Mouse (Mus musculus) CD4-positive helper T cell, adult 2 months (primary cell): ENCODE data around the gene Serpind1.
A peak's percentile ranks its signal among the peaks of the same experiment; 100 is the strongest.

Experiments used
- DNase-seq: peaks from one replicate; pipeline ENCODE4 v3.0.0-alpha.2; 2012; ENCODE audit warnings: low read depth, missing footprints, low spot score

Serpind1 gene

DNA sequence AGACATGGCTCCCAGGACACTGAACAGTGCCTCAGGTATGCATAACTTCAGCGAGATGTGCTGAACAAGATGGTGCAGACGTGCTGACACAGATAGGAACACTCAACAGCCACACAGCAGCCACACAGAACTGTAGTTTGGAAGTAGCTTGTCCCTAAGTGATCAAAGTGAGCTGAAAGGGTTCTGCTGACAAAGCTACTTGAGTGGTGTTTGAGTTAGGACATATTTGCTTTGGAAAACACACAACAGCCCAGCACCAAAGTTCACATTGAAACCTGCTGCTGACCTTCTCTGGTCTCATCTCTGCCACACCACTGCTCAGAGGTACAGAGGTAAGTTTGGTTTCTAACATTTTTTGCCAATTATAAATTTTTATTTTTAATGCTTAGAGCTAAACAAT lies at the start of gene Serpind1:
Serpind1 (plus strand) TSS at position 256 of the 400 bp plus-strand sequence.
- DNase-seq, result no peak

DNA sequence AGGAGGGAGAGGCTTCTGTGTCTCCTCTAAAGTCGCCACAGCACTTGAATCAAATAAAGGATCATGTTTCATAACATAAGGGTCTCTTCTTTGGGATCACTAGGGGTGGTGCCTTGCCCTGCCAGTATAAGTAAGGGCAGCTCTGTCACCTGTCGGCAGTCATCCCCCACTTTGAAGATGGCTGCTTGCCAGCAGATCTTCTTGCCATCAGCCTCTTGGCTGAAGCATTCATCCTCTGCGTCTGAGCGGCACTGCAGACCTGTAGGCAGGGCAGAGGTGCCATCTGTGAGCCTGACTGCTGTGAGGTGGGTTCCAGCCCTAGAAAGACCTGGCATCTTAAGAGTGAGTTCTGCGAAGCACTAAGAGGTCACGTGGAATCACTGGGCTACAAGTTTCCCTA lies 48.0 kb upstream of the Serpind1 start:
- no peak for DNase-seq

DNA sequence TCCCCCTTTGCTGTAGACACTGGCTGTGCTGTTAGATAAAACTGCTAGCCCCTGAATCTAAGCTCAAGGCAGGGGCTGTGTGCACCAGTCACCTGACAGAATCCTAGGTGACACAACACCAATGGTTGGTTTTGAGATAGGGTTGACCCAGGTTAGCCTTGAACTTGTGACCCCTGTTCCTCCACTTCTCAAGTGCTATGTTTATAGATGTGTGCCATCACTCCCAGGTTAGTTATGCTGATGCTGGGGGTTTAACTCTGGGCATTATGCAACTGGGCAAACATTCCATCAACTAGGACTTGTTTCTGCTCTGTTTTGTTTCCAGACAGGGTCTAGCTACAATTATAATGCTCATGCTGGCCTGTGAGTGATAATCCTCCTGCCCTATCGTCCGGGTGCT lies 44.1 kb upstream of the Serpind1 start:
- DNase-seq, result no peak

DNA sequence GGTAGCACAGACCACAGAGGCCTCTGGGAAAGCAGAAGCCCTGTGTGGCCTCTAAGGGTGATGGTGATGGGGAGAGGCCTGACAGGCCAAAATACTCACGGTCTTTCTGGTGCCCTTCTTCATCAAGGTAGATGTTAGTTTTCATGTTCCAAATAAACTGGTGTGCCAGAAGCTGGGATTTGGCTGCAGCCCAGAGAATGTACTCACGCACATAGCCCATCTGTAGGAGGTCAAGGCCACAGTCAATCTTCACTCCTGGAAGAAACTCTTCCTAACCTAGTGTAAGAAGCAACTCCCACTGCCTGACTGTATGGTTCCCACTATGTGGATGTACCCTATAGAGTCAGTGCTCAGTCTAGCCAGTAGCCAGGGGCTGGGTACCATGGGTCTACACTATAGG lies 40.2 kb upstream of the Serpind1 start:
- DNase-seq, result no peak

DNA sequence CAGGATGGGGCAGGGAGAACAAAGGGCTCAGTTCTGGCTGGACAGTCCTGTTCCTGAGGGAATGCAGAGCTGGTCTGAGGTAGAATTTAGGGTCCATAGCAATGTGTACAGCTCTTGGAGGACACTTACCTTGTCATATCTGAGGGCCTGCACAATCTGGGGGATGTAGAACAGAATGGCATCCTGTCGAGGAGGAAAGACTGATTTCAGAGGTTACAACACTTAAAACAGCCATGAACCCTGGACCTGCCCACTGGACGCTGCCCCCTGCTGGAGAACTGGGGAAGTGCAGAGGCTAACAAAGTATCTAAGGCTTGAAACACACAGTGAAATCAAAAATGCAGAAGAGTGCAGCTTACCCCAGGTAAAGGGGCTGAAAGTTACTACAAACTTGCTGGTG lies 38.4 kb upstream of the Serpind1 start:
- peak; percentile 73 for DNase-seq

DNA sequence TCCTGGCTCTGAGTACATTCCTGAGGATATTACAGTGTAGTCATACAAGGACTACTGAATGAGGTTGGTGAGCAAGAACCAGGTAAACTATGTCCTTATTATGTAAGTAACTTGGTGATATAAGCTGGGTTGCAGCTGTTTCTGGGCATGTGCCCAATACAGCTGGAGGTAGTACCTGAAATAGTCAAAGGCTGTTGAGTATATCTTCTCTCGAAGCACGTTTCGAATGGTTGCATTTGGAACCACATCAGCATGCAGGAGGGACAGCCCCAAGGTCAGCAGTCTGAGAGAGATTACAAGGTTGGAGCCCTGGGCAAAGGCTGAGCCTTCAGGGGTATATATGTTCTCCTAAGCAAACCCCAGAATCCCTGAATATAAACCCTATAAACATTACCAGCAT lies 30.4 kb upstream of the Serpind1 start:
- no peak for DNase-seq

DNA sequence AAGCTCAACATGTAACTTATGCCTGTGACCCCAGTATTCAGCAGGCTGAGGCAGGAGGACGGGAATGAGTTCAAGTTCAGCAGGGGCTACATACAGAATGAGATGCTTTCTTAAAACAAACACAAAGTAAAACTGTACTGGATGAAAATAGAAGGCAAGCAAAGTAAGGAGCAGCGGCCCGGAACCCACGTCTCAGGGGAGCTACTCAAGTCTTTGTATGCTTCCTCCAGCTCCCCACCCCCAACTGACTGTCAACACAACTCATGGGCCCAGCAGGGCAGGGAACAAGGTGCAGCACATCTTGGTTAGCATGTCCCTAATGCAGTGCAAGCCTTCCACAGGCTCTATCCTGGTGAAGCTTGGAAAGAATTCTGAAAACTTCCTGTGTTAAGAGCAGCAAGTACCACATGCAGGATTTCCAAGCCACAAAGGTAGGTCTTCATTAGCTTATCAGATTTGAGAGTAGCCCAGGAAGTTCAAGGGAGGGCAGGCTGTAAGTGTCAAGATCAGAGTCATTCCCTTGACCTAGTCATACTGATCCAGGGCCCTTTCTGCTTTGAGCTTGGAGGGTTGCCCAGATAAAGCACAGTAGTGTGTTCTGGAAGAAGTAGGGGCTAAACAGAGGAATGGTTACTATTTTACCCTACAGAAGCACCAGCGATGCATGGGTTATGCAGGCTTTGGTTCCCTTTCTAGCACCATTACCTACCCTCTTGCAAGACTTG lies 27.5 kb upstream of the Serpind1 start:
- DNase-seq, result no peak

DNA sequence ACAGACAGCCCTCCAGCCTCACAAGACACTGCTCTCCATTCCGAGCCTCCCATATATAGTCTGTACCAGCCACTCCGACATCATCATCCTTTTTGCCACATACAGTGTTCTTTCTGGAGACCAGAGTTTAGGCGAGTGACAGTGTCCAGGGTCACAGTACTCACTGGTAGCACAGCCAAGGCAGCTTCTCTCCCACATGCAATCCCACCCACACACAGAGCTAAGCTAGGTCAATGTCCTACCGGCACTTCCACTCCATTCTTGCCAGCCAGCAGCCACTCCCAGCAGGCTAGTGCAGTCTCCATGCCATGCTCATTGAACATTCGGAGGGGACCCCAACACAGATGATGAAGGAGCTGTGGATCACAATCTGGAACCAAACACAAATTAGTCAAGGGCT lies 23.7 kb upstream of the Serpind1 start:
- no peak for DNase-seq

DNA sequence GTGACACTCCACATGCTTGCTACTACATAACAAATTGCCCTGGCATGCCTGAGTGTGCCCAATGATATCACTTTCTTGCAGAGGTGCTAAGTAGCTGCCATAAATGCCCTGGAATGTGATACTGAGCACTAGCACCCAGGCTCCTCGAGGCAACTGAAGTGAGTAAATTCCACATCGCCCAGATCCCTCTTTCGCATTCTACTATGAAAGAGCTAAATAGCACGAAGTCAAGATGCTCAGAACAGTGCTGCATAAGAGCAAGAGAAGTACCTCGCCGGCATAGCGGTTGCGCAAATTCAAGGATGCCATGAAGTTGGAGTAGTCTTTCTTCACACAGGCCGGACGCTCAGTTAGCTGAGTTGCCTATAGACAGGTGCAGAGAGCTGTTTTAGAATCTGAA lies 22.1 kb upstream of the Serpind1 start:
- no peak for DNase-seq

DNA sequence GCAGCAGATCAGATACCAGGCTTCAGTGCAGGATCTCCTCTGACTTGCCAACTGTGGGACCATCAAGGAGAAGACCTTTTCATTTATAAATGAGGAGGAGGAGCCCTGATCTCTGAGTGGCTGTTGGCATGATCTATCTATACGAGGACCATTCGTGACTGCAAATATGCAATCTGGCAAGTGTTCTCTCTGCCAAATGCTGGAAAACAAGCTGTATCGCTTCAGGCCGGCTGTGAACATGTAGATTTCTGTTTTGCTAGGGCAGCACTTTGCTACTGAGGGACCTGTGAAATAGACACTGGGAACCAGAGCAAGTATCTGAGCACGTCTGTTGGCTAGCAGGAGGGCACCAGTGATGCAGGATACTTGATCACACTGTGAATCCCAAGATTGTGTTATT lies 18.6 kb upstream of the Serpind1 start:
- DNase-seq, result no peak

DNA sequence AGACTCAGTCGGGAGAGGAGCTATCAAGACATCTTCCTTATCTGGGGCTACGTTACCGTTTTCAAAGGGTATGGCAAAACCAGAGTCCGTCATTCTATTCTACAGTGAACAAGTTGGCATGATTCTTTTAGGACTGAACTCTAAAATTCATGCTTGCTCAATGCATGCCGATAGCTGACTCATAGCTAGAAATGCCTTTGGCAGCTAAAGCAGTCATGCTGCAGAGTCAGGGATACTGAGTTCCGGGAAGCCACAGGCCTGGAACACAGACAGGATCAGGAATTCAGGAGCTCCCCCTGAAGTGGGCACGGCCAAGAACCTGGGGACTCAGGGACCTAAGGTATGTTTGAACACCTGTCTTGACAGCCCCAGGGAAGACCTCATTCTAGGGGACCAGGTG lies 14.6 kb upstream of the Serpind1 start:
- DNase-seq, result no peak

DNA sequence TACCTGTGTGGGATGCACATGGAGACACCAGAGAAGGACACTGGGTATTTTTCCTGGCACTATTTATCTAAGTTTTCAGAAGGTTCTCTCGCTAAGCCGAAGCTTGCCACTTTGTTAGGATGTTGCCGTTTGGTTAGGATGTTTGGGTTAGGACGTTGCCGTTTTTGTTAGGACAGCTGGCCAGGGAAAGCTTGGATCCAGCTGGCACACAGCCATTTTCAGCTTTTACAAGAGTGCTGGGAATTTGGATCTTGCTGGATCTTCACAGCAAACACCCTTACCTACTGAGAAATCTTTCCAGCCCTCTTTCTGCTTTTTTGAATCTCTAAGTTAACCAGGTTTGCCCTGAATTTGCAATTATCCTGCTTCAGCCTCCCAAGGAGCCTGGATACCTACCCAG lies 9.7 kb upstream of the Serpind1 start:
- no peak for DNase-seq

DNA sequence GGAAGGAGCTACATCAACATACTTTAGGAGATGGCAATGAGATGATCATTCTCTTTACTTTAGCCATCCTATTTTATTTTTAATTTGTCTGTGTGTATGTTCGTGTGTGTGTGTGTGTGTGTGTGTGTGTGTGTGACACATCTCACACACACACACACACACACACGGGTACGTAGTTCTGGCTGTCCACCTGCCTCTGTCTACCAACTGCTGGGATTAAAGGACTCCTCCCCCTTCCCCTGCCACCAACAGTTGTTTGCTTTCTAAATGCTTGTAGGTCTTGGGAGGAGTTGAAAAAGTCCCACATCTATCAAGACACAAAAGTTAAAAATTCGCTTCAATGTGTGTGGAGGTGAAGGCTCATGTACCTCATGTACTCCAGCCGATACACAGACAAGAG lies 6.4 kb upstream of the Serpind1 start:
- no peak for DNase-seq

DNA sequence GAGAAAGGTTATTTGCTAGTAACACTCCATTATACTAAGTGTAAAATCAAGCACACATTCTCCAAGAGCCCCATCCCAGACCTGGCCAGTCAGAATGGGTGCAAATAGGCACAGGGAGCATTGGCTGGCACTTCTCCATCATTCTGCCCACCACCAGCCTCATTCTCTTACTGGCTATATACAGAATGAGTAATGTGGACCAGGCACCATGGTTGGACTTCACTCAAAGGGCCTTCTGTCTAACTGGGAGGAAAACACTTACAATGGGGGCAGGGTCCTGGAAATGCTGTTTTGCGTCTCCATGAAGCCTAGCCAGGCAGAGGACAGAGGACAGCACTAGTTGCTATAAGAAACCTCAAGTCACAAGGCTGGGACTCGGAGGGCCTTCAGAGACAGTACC lies 5.1 kb upstream of the Serpind1 start:
- no peak for DNase-seq

DNA sequence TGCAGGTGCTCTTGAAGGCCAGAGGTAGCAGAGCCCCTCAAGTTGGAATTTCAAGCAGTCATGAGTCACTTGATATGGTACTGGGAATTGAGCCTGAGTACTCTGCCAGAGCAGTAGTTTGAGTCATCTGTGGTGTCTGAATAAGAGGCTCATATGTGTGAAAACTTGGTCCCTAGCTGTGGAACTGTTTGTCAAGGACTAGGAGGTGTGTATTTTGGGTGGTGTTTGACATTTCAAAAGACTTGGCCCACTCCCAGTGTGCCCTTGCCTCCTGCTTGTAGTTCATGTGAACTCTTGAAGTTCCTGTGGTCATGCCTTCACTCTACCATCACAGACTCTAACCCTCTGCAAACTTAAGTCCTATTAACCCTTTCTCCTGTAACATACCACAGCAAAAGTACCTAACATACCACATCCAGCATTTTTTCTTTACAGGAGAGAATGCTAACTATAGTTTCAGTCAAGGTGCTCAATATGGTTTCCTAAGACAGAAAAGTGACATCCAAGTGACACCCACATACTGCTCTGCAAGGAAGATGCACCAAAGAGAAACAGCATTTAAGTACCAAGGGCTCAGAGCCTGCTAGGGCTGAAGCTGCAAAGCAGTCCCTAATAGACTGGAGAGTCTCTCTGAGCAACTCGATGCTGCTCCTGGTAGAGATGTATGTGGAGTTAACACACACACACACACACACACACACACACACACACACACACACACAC lies 1.2 kb upstream of the Serpind1 start:
- DNase-seq, result no peak

DNA sequence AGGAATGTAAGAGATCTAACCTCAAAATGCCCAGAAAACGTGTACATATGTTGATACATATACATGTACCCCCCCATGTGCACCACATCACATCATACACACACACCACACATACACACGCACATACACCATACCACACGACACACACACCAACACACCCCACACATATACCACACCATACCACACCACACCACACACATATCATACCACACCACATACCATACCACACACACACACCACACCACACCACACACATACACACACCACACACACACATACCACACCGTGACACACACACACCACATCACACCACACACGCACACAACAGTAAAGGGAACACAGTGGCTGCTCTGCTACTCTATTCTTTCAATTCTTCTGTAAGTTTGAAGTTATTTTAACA lies 684 bp downstream of the Serpind1 start:
- no peak for DNase-seq

DNA sequence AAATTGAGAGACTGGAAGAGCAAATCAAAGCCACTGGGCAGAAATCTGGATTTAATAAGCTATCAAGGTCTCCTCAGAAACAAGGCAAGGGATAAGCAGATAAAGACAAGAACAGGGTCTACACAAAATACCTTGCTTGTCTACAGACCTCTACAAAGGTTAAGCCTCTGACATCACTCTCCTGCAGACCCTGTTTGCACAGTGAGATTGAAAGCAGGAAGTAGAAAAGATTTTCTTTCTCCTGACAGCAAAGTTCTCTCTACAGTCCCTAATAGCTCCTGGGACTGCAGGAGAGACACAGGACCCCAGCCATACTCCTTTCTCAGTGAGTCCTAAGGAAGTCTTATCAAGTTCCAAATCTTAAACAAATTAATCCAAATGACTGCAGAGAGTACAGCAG lies 3.4 kb downstream of the Serpind1 start:
- no peak for DNase-seq

DNA sequence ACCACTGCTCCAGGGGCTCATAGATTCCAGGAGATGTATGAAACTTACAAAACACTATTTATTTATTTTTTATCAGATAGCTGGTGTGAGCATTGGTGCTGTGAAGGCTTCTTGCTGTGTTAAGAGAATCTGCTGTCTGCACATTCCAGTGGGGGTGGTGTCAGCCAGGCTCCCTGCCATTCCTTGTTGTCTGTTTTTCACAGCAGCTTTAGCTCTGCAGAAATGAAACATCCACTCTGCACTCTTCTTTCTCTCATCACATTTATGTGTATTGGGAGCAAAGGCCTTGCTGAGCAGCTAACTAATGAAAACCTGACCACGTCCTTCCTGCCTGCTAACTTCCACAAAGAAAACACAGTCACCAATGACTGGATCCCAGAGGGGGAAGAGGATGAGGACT lies 4.9 kb downstream of the Serpind1 start:
- DNase-seq, result no peak

DNA sequence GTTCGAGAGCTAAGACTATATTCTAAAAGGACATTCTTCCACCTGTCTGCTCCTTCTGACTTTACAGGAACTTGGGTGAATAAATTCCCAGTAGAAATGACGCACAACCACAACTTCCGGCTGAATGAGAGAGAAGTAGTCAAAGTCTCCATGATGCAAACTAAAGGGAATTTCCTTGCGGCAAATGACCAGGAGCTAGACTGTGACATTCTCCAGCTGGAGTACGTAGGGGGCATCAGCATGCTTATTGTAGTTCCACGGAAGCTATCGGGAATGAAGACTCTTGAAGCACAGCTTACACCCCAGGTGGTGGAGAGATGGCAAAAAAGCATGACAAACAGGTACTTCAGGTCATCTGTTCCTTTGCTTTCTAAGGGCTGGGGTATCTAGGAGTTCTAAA lies 8.5 kb downstream of the Serpind1 start:
- DNase-seq, result no peak

DNA sequence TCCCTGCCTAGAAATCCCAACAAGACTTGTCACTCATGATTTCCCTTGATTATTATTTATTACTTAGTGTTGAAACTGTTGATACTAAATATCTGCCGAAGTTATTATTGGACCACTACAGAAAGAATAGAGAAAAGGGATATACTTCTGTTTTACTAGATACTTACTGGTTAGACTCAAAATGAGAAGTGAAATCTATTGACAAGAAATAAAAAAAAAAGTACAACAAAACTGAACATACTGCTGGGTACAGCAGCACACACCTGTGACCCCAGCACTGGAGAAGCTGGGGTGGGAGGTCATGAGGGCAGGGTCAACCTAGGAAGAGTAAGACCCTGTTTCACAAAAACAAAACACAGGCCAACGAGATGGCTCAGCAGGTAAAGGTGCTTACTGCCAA lies 9.5 kb downstream of the Serpind1 start:
- DNase-seq, result no peak

DNA sequence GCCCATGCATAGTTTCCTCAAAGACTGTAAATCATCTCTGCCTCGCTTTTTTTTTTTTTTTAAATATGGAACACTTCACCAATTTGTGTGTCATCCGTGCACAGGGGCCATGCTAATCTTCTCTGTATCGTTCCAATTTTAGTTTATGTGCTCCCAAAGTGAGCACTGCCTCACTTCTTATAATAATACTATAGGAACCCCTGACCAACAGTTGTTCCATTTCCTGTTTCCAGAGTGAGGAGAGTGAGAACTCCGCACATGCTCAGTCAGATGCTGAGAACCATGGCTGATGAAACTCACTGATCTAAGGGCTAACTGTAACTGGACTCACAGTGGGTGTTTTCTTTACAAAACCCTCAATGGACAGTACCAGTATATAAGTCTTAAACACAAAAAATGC lies 10.7 kb downstream of the Serpind1 start:
- DNase-seq, result no peak

DNA sequence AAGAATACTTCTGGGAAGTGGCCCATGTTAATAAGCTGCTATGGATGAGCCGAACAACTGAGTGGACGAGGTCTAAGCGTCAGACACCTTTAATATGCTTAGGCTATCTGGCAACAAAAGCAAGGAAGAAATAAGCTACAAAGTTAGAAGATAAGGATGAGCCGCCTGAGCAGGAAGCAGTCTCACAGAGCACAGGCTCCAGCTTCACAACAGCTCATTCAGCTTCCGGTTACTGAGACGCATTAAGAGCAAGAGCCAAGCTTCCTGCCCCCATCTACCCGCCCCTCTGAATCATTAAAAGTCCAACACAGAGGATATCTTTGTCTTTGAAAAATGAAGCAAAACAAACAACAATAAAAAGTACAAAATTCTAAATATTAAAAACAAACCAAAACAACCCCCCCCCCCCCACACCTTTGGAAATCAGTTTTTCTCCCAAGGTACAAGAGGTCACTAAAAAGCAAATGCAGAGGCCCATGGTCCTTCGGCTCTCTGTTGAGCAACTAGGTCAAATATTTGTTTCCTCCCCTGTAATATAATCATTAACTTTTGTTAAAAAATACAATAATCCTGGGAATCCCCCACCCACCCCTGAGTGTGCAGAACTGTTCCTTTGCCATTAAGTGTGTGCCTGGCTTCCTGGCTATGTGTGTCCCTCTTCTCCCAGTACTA lies 14.1 kb downstream of the Serpind1 start:
- no peak for DNase-seq

DNA sequence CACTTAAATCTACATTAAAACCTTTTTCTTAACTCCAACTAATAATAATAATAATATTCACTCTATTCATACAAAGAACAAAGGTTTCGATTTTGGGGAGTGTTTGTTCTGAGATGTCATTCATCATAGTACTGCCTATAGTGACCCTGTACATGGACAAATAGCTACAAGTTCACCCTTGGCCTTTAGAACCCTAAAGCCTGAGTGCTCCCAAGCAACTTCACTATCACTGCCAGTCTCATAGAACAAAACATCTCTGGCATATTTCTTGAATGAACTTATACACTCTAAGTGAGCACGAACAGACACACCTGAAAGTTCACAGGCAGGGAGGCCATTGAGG lies 14.6 kb downstream of the Serpind1 start:
- no peak for DNase-seq
